Mouse (Mus musculus) small intestine, adult 2 months (tissue): ENCODE data around the gene Dlgap3.

ENCODE experiments used
- CTCF ChIP-seq: fragments of 200-500 bp; IDR thresholded peaks from 2 replicates; pipeline ENCODE4 v1.5.1; 2012; ENCODE audit warnings: low read depth, mild to moderate bottlenecking, control low read depth, inconsistent platforms, low read length, moderate library complexity, mixed read lengths; ENCODE audit not compliant: insufficient replicate concordance, insufficient read length; ENCODE audit errors: extremely low read depth
- POLR2A ChIP-seq: fragments of 200-500 bp; IDR thresholded peaks from 2 replicates; pipeline ENCODE4 v1.6.1; 2012; ENCODE audit warnings: low read depth, mild to moderate bottlenecking, control low read depth, inconsistent platforms, low read length, moderate library complexity

GRCm38 (mm10) chr4:127167731-127168130 is 1.3 kb upstream of the Dlgap3 start:
- TF ChIP-seq POLR2A (no peak), CTCF (no peak)
